Mouse (Mus musculus) limb, embryonic 10.5 days (tissue): ENCODE data around the gene Sh3bp2. TPM values are rescaled to one million over a fixed set of nuclear protein-coding genes. Genes with fewer than 3 reads are reported as not detected.

Experiments used
- DNase-seq: peaks from one replicate; pipeline ENCODE4 v3.0.0-alpha.2; 2017; ENCODE audit warnings: low spot score
- H3K27ac ChIP-seq: fragments of 300-500 bp; sonication (generic); 2 replicates; pipeline ENCODE4 v1.5.1; 2016; ENCODE audit warnings: mild to moderate bottlenecking
- H3K27me3 ChIP-seq: fragments of 300-500 bp; sonication (generic); 2 replicates; pipeline ENCODE4 v1.6.1; 2016; ENCODE audit warnings: low read depth, mild to moderate bottlenecking; ENCODE audit not compliant: poor library complexity, severe bottlenecking
- H3K36me3 ChIP-seq: fragments of 300-500 bp; sonication (generic); 2 replicates; pipeline ENCODE4 v1.6.1; 2016; ENCODE audit warnings: mild to moderate bottlenecking, moderate library complexity
- H3K4me1 ChIP-seq: fragments of 300-500 bp; sonication (generic); 2 replicates; pipeline ENCODE4 v1.6.1; 2016
- H3K4me3 ChIP-seq: fragments of 300-500 bp; sonication (generic); 2 replicates; pipeline ENCODE4 v1.5.1; 2016; ENCODE audit warnings: mild to moderate bottlenecking, moderate library complexity
- H3K9me3 ChIP-seq: fragments of 300-500 bp; sonication (generic); replicated peaks from 2 replicates; pipeline ENCODE4 v1.6.1; 2016; ENCODE audit warnings: mild to moderate bottlenecking
- WGBS: fragments of 180-500 bp; shearing (Covaris S2); methylation state at CpG from one replicate; pipeline ENCODE4 v1.1.7; 2016; 5-methylcytosine and 5-hydroxymethylcytosine counted together
- polyA plus RNA-seq: library from polyadenylated mRNA; unstranded; fragments of >200 nt; fragmentation: Nextera tagmentation; extraction: Ambion mirVana; gene quantifications from 2 replicates; pipeline ENCODE4 v1.2.1, GENCODE M21; 2016

Gene Sh3bp2
- polyA plus RNA-seq: 9.9 and 17.1 TPM in 2 replicates

GRCm38 (mm10) chr5:34525663-34526476, at the start of gene Sh3bp2:
Sh3bp2 (plus strand) TSS chr5:34525838.
- H3K36me3 ChIP-seq: no peaks in the 10 kb centered on the region
- H3K4me1 ChIP-seq: peaks cover 8% of the 10 kb centered on the region; the same call in 1 of the 2 replicates
- peak within 1 kb of the TSS; percentile 63 for H3K4me3 ChIP-seq
- no peaks in the 10 kb centered on the region for H3K9me3 ChIP-seq
- WGBS: 3% methylated on average over 38 of the region's 38 CpGs
- peaks cover 27% of the 10 kb centered on the region for H3K27me3 ChIP-seq
- DNase-seq: peak; percentile 92
- H3K27ac ChIP-seq: peak within 1 kb of the TSS; percentile 46; the same call in 1 of the 2 replicates

DNA sequence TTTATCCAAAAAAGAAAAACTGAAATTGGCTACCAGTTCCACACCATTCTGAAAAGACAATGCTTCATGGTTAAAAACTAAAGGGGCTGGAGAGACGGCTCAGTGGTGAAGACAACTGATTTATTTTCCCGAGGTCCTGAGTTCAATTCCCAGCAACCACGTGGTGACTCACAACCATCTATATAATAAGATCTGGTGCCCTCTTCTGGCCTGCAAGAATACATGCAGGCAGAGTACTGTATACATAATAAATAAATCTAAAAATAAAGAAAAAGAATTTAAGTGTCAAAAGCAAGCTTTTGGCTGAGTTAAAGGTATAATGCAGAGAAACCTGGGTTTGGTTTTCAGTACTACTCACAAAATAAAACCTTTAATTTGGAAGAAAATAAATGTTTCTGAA, 44.7 kb upstream of the Sh3bp2 start:
- Histone ChIP-seq H3K9me3 (no peaks in the 10 kb centered on the region), H3K36me3 (peaks cover 94% of the 10 kb centered on the region), H3K27me3 (no peaks in the 10 kb centered on the region), H3K4me3 (no peak overlapping the region), H3K4me1 (no peaks in the 10 kb centered on the region), H3K27ac (no peak overlapping the region)
- DNase-seq: no peak
- 80% methylated on average over 3 of the region's 3 CpGs for WGBS

GRCm38 (mm10) chr5:34485731-34486130, 39.9 kb upstream of the Sh3bp2 start:
- no peak for DNase-seq
- Histone ChIP-seq H3K9me3 (no peaks in the 10 kb centered on the region), H3K4me1 (no peaks in the 10 kb centered on the region), H3K27me3 (no peaks in the 10 kb centered on the region), H3K27ac (no peak overlapping the region), H3K36me3 (peaks cover 65% of the 10 kb centered on the region), H3K4me3 (no peak overlapping the region)
- 93% methylated on average over 15 of the region's 15 CpGs for WGBS

GRCm38 (mm10) chr5:34487320-34488090, 38.1 kb upstream of the Sh3bp2 start:
- Histone ChIP-seq H3K9me3 (no peaks in the 10 kb centered on the region), H3K36me3 (peaks cover 47% of the 10 kb centered on the region), H3K4me3 (no peak overlapping the region), H3K4me1 (no peaks in the 10 kb centered on the region), H3K27ac (no peak overlapping the region), H3K27me3 (no peaks in the 10 kb centered on the region)
- no peak for DNase-seq
- 83% methylated on average over 6 of the region's 6 CpGs for WGBS

DNA sequence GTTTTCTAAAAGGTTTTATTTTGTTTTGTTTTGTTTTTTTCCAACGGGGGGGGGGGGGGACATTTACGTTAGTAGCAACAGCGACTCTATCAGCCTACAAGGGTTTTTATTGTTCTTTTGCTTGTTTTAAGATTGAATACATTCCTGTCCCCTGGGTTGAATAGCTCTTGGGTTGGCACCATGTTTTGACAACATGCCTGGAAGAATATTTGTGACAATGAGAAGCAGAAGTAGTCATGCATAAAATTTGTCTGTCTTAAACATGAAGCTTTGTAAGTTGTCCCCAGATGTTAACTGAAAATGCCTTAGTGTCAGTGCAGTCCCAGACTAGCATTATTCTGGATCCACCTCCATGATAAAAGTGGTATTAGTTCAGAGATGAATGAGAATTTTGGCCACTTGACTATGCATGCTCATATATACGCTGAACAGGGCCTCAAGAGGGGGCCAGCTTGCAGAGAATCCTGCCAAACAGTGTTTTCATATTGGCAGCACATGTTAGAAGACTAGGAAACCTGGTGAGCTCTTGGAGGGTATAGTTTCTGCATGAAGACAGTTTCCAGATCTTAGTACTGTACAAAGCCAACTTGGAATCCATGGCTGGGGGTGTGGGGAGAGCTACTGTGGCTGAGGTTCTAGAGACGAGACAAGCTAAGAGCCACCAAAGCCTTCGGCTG, 36.8 kb upstream of the Sh3bp2 start:
- Histone ChIP-seq H3K27me3 (no peaks in the 10 kb centered on the region), H3K4me3 (no peak overlapping the region), H3K4me1 (no peaks in the 10 kb centered on the region), H3K36me3 (peaks cover 38% of the 10 kb centered on the region), H3K27ac (no peak overlapping the region), H3K9me3 (no peaks in the 10 kb centered on the region)
- DNase-seq: no peak
- WGBS: 78% methylated on average over 6 of the region's 6 CpGs

GRCm38 (mm10) chr5:34489418-34489787, 36.2 kb upstream of the Sh3bp2 start:
- peaks cover 33% of the 10 kb centered on the region for H3K36me3 ChIP-seq
- no peaks in the 10 kb centered on the region for H3K9me3 ChIP-seq
- WGBS: 91% methylated on average over 3 of the region's 3 CpGs
- H3K27ac ChIP-seq: no peak overlapping the region
- H3K4me3 ChIP-seq: no peak overlapping the region
- no peaks in the 10 kb centered on the region for H3K4me1 ChIP-seq
- no peak for DNase-seq
- no peaks in the 10 kb centered on the region for H3K27me3 ChIP-seq

DNA sequence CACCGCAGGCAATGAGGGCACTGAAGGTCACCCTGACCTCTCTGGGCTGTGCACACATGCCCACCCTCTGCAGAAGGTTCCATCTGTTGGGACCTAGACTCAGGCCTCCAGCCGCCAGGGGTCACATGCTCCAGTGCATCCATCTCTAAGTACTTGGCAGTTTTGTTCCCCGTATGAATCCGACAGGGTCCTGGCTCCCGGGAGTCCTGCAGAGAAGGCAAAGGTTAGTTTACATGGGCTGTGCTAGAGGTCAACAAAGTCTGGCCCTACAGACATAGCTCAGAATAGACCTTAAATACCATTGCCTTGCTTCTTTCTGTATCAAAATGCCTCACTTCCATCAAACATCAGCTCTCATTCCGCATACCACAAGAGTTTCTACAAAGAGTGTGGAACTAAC, 28.9 kb upstream of the Sh3bp2 start:
- H3K27ac ChIP-seq: no peak overlapping the region
- no peaks in the 10 kb centered on the region for H3K27me3 ChIP-seq
- H3K4me3 ChIP-seq: no peak overlapping the region
- H3K9me3 ChIP-seq: no peaks in the 10 kb centered on the region
- no peaks in the 10 kb centered on the region for H3K4me1 ChIP-seq
- H3K36me3 ChIP-seq: no peaks in the 10 kb centered on the region
- WGBS: 81% methylated on average over 6 of the region's 6 CpGs
- DNase-seq: no peak

- H3K9me3 ChIP-seq: no peaks in the 10 kb centered on the region
- no peaks in the 10 kb centered on the region for H3K36me3 ChIP-seq
- H3K4me3 ChIP-seq: no peak overlapping the region
- DNase-seq: no peak
- no peaks in the 10 kb centered on the region for H3K4me1 ChIP-seq
- no peaks in the 10 kb centered on the region for H3K27me3 ChIP-seq
- 79% methylated on average over 5 of the region's 5 CpGs for WGBS
- no peak overlapping the region for H3K27ac ChIP-seq
Observed at GRCm38 (mm10) chr5:34500886-34501285, 24.8 kb upstream of the Sh3bp2 start.

GRCm38 (mm10) chr5:34501588-34501987, 24.1 kb upstream of the Sh3bp2 start:
- Histone ChIP-seq H3K27me3 (no peaks in the 10 kb centered on the region), H3K9me3 (no peaks in the 10 kb centered on the region)
- 90% methylated on average over 3 of the region's 3 CpGs for WGBS

DNA sequence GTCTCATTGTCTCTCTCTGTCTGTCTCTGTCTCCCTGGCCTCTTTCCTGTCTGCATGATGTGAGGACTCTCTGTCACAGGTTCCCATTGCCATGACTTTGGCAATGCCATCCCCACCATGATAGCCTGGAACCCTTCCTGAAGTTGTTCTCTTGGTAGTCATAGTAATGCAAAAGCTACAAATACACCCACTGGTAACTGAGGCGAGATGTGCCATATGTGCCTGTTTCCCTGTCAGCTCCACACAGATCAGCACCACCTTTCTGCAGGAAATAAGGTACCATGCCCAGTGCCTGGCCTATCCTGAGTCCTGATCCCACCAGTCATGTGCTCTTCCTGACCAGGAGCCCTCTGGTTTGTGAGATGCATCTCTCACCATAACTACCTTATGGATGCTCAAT, 23.2 kb upstream of the Sh3bp2 start:
- WGBS: 90% methylated on average over 1 of the region's 1 CpGs
- Histone ChIP-seq H3K4me3 (no peak overlapping the region), H3K27me3 (no peaks in the 10 kb centered on the region), H3K36me3 (no peaks in the 10 kb centered on the region), H3K4me1 (no peaks in the 10 kb centered on the region), H3K27ac (no peak overlapping the region), H3K9me3 (no peaks in the 10 kb centered on the region)
- DNase-seq: no peak

More at GRCm38 (mm10) chr5:34501588-34501987, 24.1 kb upstream of the Sh3bp2 start:
- H3K4me3 ChIP-seq: no peak overlapping the region
- no peak overlapping the region for H3K27ac ChIP-seq
- no peak for DNase-seq
- H3K4me1 ChIP-seq: no peaks in the 10 kb centered on the region
- H3K36me3 ChIP-seq: no peaks in the 10 kb centered on the region

GRCm38 (mm10) chr5:34502821-34503220, 22.8 kb upstream of the Sh3bp2 start:
- no peak for DNase-seq
- 73% methylated on average over 6 of the region's 6 CpGs for WGBS

GRCm38 (mm10) chr5:34512486-34512885, 13.2 kb upstream of the Sh3bp2 start:
- H3K4me3 ChIP-seq: no peak overlapping the region
- no peaks in the 10 kb centered on the region for H3K36me3 ChIP-seq
- no peak for DNase-seq
- no peaks in the 10 kb centered on the region for H3K9me3 ChIP-seq
- WGBS: 88% methylated on average over 3 of the region's 3 CpGs
- H3K4me1 ChIP-seq: peaks cover 14% of the 10 kb centered on the region
- H3K27ac ChIP-seq: no peak overlapping the region
- H3K27me3 ChIP-seq: peaks cover 23% of the 10 kb centered on the region

More at GRCm38 (mm10) chr5:34502821-34503220, 22.8 kb upstream of the Sh3bp2 start:
- Histone ChIP-seq H3K4me1 (no peaks in the 10 kb centered on the region), H3K27ac (no peak overlapping the region), H3K36me3 (no peaks in the 10 kb centered on the region), H3K4me3 (no peak overlapping the region), H3K9me3 (no peaks in the 10 kb centered on the region), H3K27me3 (no peaks in the 10 kb centered on the region)
